Mouse (Mus musculus): ENCODE measurements around the gene Cldn10.

GRCm38 (mm10) chr14:118794893-118795292 lies 7.2 kb downstream of the Cldn10 start:
- TF ChIP-seq CTCF (IDR thresholded peaks at IDR 0.05; ENCODE audit: low read depth) (no peak), EP300 (optimal IDR thresholded peaks at IDR 0.05) (no peak)

All from stomach, postnatal 0 days (tissue).